Mouse (Mus musculus) olfactory bulb, adult 2 months (tissue): ENCODE measurements around the gene Rnase11.

Source experiments
- CTCF ChIP-seq: fragments of 200-500 bp; IDR thresholded peaks from 2 replicates; pipeline ENCODE4 v1.5.1; 2012; ENCODE audit warnings: low read depth, mild to moderate bottlenecking, low read length, moderate library complexity; ENCODE audit not compliant: insufficient read depth
- POLR2A ChIP-seq: fragments of 200-500 bp; IDR thresholded peaks from 2 replicates; pipeline ENCODE4 v1.6.1; 2012; ENCODE audit warnings: mild to moderate bottlenecking, low read depth, low read length, moderate library complexity; ENCODE audit not compliant: insufficient read depth

GRCm38 (mm10) chr14:51098921-51099320 lies 49.0 kb upstream of the Rnase11 start:
- no peak for TF ChIP-seq CTCF
- no peak for TF ChIP-seq POLR2A
